Mouse (Mus musculus): ENCODE results near the gene Exosc5.

The Exosc5 gene

GRCm38 (mm10) chr7:25680514-25681258 lies 21.7 kb downstream of the Exosc5 start, which contains the start of gene B9d2:
Gene B9d2 (plus strand): TSS chr7:25680780.
- DNase-seq = peak; percentile 99

GRCm38 (mm10) chr7:25681341-25682231 lies 22.6 kb downstream of the Exosc5 start:
- DNase-seq = peak; percentile 71

GRCm38 (mm10) chr7:25683474-25684180 lies 24.7 kb downstream of the Exosc5 start:
- DNase-seq = peak; percentile 63

- no peak for DNase-seq
Observed at GRCm38 (mm10) chr7:25684659-25685058, 25.7 kb downstream of the Exosc5 start.

GRCm38 (mm10) chr7:25685926-25686470 lies 27.0 kb downstream of the Exosc5 start:
- DNase-seq = peak; percentile 47

GRCm38 (mm10) chr7:25686680-25687531 lies 27.9 kb downstream of the Exosc5 start, which contains the start of gene Tgfb1:
Gene Tgfb1 (plus strand): TSS chr7:25687002.
- peak; percentile 95 for DNase-seq

- DNase-seq = peak; percentile 90
Observed at GRCm38 (mm10) chr7:25687811-25688401, 28.9 kb downstream of the Exosc5 start.

GRCm38 (mm10) chr7:25688810-25689586 lies 30.0 kb downstream of the Exosc5 start:
- peak; percentile 84 for DNase-seq

- no peak for DNase-seq
Observed at GRCm38 (mm10) chr7:25689603-25690021, 30.6 kb downstream of the Exosc5 start.

GRCm38 (mm10) chr7:25690051-25690450 lies 31.1 kb downstream of the Exosc5 start:
- no peak for DNase-seq

GRCm38 (mm10) chr7:25694104-25694503 lies 35.1 kb downstream of the Exosc5 start:
- no peak for DNase-seq

- no peak for DNase-seq
Observed at GRCm38 (mm10) chr7:25699851-25700250, 40.9 kb downstream of the Exosc5 start.

GRCm38 (mm10) chr7:25700732-25701131 lies 41.8 kb downstream of the Exosc5 start:
- DNase-seq = peak; percentile 29

GRCm38 (mm10) chr7:25702350-25702749 lies 43.4 kb downstream of the Exosc5 start:
- peak; percentile 37 for DNase-seq

GRCm38 (mm10) chr7:25703793-25704494 lies 45.0 kb downstream of the Exosc5 start:
- no peak for DNase-seq

- no peak for DNase-seq
Observed at GRCm38 (mm10) chr7:25704716-25705364, 45.9 kb downstream of the Exosc5 start.

- DNase-seq = no peak
Observed at GRCm38 (mm10) chr7:25705801-25706251, 46.9 kb downstream of the Exosc5 start.

GRCm38 (mm10) chr7:25706578-25707170 lies 47.7 kb downstream of the Exosc5 start:
- no peak for DNase-seq
